Mouse (Mus musculus) cortical plate, adult 2 months (tissue): ENCODE data around the gene Foxc1.

Source experiments
- CTCF ChIP-seq: fragments of 200-500 bp; IDR thresholded peaks from 2 replicates; pipeline ENCODE4 v1.5.1; 2011; ENCODE audit warnings: mild to moderate bottlenecking, control low read depth, low read length; ENCODE audit not compliant: insufficient read depth; ENCODE audit errors: extremely low read depth
- POLR2A ChIP-seq: fragments of 200-500 bp; IDR thresholded peaks from 2 replicates; pipeline ENCODE4 v1.6.1; 2011; ENCODE audit warnings: mild to moderate bottlenecking, low read length, control low read depth; ENCODE audit not compliant: insufficient read depth; ENCODE audit errors: extremely low read depth

DNA sequence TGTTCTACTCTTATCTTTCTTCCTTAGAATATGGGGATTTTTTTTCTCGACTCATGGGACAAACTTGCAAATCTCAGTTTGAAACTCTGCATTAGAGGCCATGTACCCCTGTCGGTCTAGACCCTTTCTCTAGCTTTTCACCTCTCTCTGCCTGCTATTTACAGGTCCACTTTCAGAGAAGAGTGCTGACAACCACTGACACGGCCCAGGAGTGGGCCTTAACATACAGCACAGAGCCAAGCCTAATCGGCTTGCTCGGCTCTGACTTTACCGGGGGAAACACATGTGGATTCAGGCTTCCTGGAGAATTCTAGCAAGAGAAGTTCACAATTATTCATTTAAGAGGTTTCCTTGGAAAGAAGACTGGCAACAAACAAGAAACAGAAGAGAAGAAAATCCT, 14.6 kb downstream of the Foxc1 start:
- TF ChIP-seq POLR2A (no peak), CTCF (no peak)
